Mouse (Mus musculus) ES-Bruce4 (cell line): ENCODE data around the gene AC124502.3.

Experiments used
- CTCF ChIP-seq: IDR thresholded peaks from one replicate; pipeline ENCODE4 v1.8.1; 2011; ENCODE audit warnings: low read depth, low read length
- POLR2A ChIP-seq: IDR thresholded peaks from one replicate; pipeline ENCODE4 v1.8.1; 2011; ENCODE audit warnings: low read length; ENCODE audit not compliant: insufficient read depth

- no peak for TF ChIP-seq CTCF
- TF ChIP-seq POLR2A, result no peak
Observed at GRCm38 (mm10) chr19:5097521-5098362, 59.1 kb downstream of the AC124502.3 start.
